Mouse (Mus musculus): ENCODE results near the gene Nptn.

DNA sequence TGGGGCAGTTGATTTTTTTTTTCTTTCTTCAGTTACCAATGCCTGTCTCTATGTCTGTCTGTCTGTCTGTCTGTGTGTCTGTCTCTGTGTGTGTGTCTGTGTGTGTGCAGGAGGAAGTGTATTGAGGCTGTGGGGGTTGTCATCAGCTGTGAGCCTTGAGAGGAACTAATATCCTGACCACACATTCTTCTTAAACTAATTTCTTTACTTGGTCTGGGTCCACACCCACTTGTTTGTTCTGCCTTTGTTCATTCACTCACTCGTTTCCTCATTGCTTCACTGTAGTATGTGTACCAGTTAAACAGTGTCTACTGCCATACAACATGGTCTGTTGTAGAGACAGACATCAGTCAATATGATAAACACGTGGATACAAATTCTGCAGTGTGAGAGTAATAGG, 45.2 kb downstream of the Nptn start:
- TF ChIP-seq CTCF (IDR thresholded peaks at IDR 0.05; ENCODE audit: extremely low read depth, insufficient read depth, insufficient read length, insufficient replicate concordance) (no peak), POLR2A (IDR thresholded peaks at IDR 0.05; ENCODE audit: low read depth, low read length) (no peak)

All from spleen, adult 2 months (tissue).